Mouse (Mus musculus): ENCODE data around the gene Nupr1.

DNA sequence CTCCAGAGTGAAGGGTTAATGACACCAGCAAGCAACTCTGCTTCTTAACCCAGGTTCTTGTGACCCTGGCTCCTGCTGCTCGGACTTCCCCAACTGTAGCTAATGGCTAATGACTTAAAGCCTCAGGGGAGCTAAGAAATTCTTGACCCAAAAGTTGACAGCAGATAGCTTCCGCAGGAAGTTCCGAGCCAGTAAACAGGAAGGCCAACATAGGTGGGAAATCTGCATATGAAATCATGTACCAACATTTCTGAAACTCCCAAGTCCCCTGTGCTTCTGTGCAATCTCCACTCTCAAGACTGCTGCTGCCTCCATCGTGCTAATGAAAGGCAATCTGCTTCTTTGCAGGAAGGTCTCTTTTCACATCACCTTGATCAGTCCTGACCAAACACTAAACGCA, 15.0 kb upstream of the Nupr1 start:
- TF ChIP-seq CTCF (IDR thresholded peaks at IDR 0.05; ENCODE audit: low read depth) (no peak), EP300 (optimal IDR thresholded peaks at IDR 0.05) (no peak)
